Mouse (Mus musculus): ENCODE measurements around the gene Vmn1r84. TPM values are rescaled to one million over a fixed set of nuclear protein-coding genes. Genes with fewer than 3 reads are reported as not detected.

Vmn1r84 gene
- total RNA-seq (2023): not detected

DNA sequence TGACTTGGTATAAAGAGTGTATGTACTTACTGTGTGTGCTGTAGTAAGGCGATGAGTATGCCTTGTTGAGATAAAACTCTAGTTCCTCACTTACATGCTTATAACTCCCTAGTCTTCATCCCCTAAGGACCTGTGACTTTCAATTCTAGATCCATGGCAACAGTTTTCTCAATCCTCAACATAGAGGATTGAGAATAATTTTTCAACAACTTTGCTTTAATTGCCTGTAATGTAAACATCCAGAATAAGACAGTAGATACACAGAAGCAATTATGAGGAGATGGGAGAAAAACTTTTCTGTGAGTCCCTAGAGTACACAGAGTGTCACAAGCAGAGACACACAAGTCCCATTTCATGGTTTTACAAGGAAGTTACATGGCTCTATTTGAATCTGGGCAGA, at the start of gene Vmn1r84:
Gene Vmn1r84 (minus strand): TSS at position 101 of the 400 bp plus-strand sequence.

GRCm38 (mm10) chr7:12329381-12329780, 39.7 kb downstream of the Vmn1r84 start, which contains the start of gene Vmn1r83:
Gene Vmn1r83, minus strand, starts transcription at chr7:12329481.

Other genes starting within 250 kb of the Vmn1r84 start
- gene Vmn1r78, start 219.0 kb downstream of the Vmn1r84 start, total RNA-seq (2023): not detected
- not detected for gene Vmn1r79, start 198.0 kb downstream of the Vmn1r84 start, total RNA-seq (2023)
- gene Vmn1r80, start 180.0 kb downstream of the Vmn1r84 start, total RNA-seq (2023): not detected
- under 1 TPM; 0.06 to 0.18 TPM for gene Vmn1r81, start 101.0 kb downstream of the Vmn1r84 start, total RNA-seq (2023)
- gene Vmn1r82, start 68.8 kb downstream of the Vmn1r84 start, total RNA-seq (2023): not detected
- not detected for gene Vmn1r83, start 39.8 kb downstream of the Vmn1r84 start, total RNA-seq (2023)
- gene Zfp551, start 53.5 kb upstream of the Vmn1r84 start, total RNA-seq (2023): 1 to 10 TPM; 4.0 to 5.4 TPM
- 1 to 10 TPM; 6.3 to 6.9 TPM for gene Zfp606, start 109.0 kb upstream of the Vmn1r84 start, total RNA-seq (2023)
- gene 2900092C05Rik, start 143.2 kb upstream of the Vmn1r84 start, total RNA-seq (2023): not detected
- gene Vmn2r53, start 239.5 kb upstream of the Vmn1r84 start, total RNA-seq (2023): under 1 TPM; 0.06 to 0.09 TPM

Measured in T-cell, adult 66 days (primary cell).